Mouse (Mus musculus) right cerebral cortex, postnatal 25 days (tissue): ENCODE measurements around the gene Slc17a6.

Source experiments
- DNase-seq: peaks from one replicate; pipeline ENCODE4 v3.0.0; 2022

The Slc17a6 gene

GRCm38 (mm10) chr7:51621694-51622145, at the start of gene Slc17a6:
Gene Slc17a6 (plus strand): TSS chr7:51622006.
- DNase-seq: peak; percentile 63

DNA sequence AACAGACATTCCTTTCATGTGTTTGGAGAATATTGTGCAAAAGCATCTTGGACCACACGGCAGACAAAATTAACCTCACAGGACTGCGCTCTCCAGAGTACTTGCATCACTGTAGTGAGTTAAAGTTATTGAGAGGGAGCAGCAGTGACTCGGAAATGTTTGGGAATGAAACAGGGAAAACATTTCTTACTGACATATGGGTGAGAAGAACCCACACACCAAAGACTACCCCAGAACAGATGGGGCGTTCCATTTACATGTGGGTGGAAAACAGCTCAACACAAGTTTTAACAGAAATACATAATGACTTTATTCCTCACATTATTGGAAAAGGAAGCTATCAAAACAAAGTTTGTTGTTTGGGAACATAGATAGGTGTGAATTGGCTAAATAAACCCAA, 21.8 kb upstream of the Slc17a6 start:
- no peak for DNase-seq

GRCm38 (mm10) chr7:51603741-51604140, 18.1 kb upstream of the Slc17a6 start:
- no peak for DNase-seq

GRCm38 (mm10) chr7:51614404-51614803, 7.4 kb upstream of the Slc17a6 start:
- no peak for DNase-seq

GRCm38 (mm10) chr7:51617941-51618340, 3.9 kb upstream of the Slc17a6 start:
- DNase-seq: no peak

GRCm38 (mm10) chr7:51618412-51618811, 3.4 kb upstream of the Slc17a6 start:
- no peak for DNase-seq

DNA sequence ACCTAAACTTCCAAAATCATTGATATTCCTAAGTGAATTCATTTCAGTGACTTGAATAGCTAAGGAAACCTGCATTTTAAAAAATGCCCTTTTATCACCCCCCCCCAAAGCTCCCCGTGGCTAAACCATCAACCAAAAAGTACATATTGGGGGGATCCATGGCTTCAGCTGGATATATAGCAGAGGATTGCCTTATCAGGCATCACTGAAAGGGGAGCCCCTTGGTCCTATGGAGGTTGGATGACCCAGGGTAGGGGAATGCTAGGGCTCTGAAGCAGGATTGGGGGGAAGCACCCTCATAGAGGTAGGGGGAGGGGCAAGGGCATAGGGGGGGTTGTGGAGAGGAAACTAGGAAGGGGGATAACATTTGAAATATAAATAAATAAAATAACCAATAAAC, 1.8 kb upstream of the Slc17a6 start:
- DNase-seq: no peak

DNA sequence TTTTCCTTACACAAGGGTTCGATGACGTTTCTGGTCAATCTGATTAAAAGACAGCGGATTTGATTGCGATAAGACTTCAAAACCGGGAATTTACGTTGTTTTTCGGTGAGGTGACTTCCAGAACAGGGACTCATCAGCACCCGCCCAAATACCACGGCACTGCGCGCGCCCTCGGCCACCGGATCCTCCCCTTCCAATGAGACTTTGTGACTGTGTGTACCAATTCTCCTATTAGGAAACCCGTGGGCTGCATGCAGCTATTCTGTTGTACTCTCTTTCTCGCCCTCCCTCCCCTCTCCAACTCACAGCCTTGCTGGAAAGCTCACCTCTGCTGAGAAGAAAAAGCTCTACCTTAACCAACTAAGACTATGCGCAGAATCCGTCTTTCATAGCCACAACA, 390 bp downstream of the Slc17a6 start:
- peak; percentile 40 for DNase-seq

GRCm38 (mm10) chr7:51622666-51623065, 860 bp downstream of the Slc17a6 start:
- no peak for DNase-seq

- no peak for DNase-seq
Measured at GRCm38 (mm10) chr7:51624336-51624897, 2.6 kb downstream of the Slc17a6 start.

- DNase-seq: peak; percentile 24
Measured at GRCm38 (mm10) chr7:51625161-51625560, 3.4 kb downstream of the Slc17a6 start.

DNA sequence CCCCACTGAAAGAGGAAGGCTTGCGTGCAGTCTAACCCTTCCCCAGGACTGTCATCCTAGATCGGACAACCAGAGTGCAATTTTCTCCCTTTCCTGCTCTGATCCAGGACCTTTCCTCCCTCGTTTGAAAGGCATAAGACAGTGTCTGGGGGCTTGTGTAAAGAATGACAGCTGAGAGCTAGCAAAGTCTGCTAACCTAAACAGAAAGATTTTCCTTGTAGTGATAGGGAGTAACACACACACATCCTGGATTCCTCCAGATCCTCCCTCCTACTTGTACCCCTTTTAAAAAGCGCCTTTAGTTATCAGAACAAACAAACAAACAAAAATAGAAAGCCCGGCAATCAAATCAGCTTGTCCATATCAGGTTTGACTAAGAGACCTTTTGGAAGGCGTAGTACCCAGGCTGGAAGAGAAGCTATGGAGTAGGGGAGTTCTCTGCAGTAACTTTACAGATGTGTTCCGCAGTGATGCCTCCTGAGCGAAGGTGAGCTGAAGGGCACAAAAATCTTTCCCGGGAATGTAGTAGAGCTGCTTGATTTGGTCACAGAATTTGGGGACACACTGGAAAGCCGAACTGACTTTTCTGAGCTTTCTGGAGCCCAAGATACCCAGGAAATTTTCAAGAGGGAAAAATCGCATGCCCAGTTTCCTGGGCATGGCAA, 3.9 kb downstream of the Slc17a6 start:
- DNase-seq: peak; percentile 8

GRCm38 (mm10) chr7:51626451-51627000, 4.7 kb downstream of the Slc17a6 start:
- no peak for DNase-seq

DNA sequence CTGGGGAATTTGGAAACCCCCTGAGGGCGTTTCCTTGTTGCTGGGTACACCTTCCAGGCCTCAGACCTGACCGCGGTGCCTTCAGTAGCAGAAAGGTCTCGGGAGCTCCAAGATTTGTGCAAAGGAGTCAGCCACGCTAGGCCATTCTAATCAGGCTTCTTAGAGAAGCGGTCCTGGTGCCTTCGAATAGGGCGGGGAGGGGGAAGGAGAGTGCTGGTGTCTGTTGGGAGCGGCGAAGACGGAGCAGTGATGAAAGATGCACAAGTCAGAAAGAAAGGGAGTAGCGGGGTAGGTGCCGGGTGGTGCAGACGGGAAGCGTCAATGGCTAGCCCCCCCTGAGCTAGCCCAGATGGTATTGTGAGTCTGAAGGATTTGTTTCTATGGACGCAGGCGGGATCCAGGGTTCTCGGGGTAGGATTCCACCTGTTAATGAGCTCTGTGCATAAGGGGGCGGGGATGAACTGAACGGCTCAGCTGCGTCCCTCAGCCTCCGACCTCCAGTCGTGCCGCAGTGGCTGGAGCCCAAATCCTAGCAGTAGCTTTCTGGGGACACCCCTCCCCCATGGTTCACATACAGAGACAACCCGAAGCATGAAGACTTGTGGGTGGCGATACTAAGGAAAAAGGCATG, 5.3 kb downstream of the Slc17a6 start:
- peak; percentile 28 for DNase-seq

- no peak for DNase-seq
Measured at GRCm38 (mm10) chr7:51627666-51628065, 5.9 kb downstream of the Slc17a6 start.

GRCm38 (mm10) chr7:51628349-51628748, 6.5 kb downstream of the Slc17a6 start:
- no peak for DNase-seq

DNA sequence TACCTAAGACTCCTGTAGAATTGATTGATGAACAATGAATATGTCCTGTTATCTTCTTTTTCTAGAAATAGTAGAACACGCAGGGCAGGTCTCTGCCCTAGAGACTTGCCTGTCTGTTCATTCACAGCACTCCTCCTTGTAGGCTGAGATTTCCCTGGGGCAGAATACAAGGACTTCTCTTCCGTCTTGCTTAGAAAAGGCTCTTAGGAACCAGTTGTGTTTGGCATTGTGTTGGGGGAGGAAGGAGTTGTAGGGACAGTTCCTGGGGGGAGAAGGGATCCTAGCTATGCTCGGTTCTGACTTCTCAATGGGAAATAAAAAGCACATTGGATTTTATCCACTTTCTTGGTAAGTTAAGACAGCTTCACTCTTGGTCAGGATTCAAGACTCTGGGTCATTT, 7.4 kb downstream of the Slc17a6 start:
- DNase-seq: no peak

DNA sequence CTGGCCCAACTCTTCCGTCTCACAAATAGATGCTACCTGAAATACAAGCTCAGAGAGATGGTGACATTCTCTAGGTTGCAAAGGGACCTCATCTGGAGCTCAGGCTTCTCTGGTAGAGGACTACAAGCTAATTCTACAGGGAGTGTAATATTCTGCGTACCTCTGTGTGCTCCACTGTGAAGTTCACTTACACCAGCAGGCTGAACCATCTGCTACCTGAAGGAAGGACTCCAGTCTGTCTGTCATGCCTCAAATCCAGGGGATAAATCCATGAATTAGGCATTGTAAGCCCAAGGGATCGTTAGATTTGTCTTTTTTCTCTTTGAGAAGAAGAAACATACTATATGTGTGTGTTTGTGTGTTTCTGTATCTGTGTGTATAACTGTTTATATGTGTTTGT, 9.4 kb downstream of the Slc17a6 start:
- no peak for DNase-seq

DNA sequence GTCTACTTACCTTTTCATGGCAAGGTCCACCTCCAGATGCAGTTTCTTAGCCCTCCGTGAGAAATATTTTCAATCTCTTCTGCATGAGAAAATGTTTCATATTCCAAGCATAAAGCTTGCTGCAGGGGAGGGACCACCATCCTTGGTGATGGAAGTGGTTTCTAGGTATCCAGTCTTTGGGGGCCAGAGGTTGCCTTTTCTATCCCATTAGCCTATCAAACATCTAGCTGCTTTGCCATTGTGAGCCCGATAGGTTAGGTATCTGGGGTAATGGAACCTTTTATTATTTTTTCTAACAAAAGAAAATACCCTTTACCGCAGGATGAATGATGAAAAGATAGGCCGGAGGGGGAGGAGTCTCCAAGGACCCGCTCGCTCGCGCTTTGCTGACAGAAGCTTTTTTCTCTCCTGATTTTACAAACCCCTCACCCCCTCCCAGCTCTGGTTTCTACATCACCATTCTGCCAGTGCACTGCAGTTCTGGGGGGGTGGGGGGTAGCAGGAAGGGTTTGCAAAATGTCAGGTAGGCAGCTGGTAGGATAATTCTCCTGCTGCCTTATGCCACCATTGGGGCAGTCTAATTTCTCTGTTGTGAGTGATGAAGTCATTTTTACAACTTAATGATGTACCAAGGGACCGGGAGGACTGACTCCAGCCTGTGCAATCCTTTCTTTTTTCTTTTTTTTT, 10.9 kb downstream of the Slc17a6 start:
- DNase-seq: no peak

DNA sequence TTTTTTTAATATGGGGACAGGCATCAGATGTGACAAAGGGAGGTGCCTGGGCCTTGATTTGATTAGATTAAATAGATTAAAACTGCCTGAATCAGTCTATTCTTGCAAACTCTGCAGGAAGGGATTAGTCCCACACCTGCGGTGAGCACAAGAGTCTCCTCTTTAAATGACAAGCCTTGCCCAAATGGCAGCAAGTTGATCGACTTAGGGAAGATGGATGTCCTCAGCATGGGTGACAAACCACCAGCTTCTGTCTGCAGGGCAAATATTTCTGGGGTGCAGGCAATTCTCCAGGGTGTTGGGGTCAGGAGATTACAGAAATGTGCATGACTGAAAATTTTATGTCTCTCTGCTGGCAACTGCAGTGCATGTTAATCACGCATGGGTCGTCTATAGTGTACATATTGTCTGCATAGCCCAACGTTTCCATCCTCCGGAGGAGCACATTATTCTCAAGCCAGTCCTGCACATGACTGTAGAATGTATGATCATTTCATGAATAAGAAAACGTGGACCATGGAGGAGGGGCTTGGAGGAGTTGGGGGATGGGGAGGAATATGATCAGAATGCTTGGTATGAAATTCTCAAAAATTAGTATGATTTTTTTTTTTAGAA, 11.5 kb downstream of the Slc17a6 start:
- DNase-seq: no peak

DNA sequence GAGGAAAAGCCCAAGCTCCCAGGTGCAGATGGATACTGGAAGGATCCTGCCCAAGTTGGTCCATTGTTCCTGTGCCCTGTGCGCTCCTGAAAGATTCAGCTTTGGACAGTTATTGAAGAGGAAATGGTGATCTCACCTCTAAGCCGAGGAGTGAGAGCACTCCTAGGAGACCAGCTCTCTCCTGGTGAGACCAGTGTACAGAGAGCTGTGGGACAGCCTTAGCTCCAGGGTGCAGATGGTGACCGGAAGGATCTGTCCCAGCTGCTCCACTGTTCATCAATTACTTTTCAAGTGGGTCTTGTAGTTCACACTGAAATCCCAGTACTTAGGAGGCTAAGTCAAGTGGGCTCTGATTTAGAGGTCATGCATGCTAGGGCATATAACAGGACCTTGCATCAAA, 35.3 kb downstream of the Slc17a6 start:
- no peak for DNase-seq

DNA sequence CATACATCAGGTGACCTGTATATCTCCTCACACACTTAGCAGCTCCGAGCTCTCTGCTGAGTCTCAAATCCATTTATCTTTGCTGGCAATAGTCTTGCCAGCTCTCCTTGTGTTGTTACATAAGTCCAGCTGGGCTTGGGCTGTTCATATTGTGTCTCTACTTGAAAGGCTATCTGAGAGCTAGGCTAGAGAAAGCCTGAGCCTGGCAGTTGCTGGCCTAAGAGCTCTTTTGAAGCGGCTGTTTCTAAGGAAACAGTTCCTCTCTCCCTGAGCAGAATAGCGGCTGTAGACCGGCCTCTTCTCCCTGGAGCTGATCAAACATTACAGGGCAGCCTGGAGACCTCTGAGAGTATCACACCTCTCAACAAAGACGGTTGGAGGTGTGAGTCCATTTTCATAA, 40.6 kb downstream of the Slc17a6 start:
- DNase-seq: no peak
